Mouse (Mus musculus): Measurements from ENCODE around the gene Myadm.
A peak's percentile ranks its signal among the peaks of the same experiment; 100 is the strongest.
"Not testable (repeated sequence)": the region's sequence is repeated elsewhere in the genome, so short reads cannot be mapped to it uniquely, and the experiment has no call there.

Myadm gene

DNA sequence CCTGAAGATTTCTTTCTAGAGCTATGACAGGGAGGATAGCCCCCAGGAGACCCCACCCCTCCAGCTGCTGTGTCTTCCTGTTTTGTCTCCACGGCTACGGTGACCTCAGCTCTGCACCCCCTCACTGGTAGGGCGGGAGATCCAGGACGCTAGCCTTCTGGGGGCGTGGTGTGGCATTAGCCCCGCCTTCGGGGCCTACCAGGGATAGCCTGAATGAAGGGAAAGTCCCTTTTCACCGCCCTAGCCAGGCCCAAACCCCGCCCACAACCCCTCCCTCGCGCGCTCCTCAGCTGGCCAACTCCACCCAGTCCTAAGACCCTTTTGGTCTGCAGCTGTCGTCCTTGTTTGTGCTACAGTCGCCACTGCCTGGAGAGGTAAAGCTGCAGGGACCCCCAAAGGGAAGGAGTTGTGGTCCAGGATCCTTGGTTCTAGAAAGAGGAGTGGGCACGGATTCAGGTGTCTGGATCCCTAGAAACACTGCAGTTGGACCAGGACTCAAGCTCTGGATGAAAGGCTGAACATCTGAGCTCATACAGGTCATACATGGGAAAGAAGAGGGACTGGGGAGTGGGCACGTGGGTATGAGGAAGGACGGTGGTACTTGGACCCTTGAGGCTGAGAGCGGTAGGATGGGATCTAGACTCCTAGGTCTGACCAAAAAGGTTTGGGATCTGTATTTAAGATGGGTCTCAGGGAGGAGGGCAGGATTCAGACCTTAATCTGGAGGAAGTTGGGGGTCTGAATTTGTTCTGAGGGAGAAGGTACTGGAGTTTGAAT, 1.6 kb downstream of the Myadm start:
- DNase-seq (ENCODE audit: low spot score), result peak; percentile 99

DNA sequence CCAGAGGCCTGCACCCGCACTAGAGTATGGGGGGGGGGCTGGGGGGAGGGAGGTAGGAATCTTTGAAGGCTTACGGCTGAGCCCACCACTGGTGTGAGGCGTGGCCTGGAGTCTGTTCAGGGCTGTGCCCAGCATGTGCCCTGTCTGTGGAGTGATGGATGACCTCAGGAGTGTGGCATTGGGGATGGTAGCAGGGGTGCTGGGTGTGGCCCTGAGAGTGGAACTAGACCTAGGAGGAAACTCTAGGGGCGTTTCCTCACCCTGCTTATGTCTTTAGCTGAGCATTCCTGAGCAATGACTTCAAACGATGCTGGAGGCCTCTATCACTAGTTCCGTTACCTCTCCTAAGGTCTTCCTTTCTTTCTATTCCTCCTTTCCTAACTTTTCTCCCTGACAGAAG, 2.3 kb downstream of the Myadm start:
- peak; percentile 39 for DNase-seq (ENCODE audit: low spot score)

DNA sequence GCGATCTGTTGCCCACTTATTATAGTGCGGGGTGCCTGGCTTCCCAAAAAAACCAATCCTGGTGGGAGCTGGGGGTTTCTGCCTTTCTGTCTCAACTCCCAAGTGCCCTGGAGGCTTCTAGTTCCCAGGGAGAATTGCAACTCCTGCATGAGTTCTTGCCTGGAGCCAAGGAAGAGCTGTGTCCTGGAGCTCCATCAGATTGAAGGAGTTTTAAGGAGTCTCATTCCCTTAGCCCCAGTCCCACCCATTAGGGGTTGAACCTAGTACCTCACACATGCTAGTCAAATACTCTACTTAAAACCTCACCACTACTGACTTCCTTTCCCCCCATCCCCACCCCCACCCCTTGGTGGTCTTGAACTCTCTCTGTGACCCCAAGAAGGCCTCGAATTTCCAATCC, 2.9 kb downstream of the Myadm start:
- no peak for DNase-seq (ENCODE audit: low spot score)

DNA sequence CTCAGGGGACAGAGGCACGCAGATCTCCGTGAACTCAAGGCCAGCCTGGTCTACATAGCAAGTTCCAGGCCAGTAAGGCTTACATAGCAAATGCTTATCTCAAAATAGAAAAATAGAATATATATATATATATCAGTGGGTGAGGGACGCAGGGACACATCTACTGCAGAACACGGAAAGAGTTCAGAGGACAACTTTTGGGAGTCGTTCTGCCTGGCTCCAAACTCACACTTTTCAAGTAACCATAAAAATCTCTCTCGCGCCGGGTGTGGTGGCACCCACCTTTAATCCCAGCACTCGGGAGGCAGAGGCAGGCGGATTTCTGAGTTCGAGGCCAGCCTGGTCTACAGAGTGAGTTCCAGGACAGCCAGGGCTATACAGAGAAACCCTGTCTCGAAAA, 3.4 kb downstream of the Myadm start:
- DNase-seq (ENCODE audit: low spot score), result not testable (repeated sequence)

DNA sequence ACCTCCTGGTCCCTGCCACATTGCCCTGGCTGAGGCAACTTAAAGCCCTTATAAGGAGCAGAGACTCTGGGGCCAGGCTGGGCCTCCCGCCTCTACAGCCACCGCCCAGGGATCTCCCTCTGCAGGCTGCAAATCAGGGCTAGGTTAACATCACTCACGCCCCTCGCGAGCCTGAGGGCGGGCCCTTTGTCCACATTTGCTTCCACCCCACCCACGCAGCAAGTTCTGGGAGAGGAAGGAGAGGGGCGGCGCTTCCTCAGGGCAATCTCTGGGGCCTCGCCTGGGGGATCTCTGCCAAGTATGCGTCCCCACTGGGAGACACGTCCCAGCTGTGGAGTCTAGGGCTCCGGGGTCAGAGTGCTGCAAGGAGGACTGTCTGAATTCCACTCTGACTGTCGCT, 3.9 kb downstream of the Myadm start:
- DNase-seq (ENCODE audit: low spot score), result peak; percentile 84

DNA sequence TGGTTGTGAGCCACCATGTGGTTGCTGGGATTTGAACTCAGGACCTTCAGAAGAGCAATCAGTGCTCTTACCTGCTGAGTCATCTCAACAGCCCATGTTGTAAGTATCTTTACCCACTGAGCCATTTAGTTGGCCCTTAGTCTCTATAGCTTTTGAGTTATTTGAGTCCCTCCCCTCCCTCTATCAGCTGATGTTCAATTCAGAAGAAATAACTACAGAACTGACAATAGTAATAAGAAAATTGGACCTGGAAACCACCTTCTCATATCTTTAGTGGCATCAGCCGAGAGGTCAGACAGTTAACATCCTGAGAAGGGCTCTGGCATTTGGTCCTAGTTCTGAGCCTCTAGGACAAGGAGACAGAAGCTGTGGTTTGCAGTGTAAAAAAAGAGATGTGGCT, 5.9 kb downstream of the Myadm start:
- no peak for DNase-seq (ENCODE audit: low spot score)

DNA sequence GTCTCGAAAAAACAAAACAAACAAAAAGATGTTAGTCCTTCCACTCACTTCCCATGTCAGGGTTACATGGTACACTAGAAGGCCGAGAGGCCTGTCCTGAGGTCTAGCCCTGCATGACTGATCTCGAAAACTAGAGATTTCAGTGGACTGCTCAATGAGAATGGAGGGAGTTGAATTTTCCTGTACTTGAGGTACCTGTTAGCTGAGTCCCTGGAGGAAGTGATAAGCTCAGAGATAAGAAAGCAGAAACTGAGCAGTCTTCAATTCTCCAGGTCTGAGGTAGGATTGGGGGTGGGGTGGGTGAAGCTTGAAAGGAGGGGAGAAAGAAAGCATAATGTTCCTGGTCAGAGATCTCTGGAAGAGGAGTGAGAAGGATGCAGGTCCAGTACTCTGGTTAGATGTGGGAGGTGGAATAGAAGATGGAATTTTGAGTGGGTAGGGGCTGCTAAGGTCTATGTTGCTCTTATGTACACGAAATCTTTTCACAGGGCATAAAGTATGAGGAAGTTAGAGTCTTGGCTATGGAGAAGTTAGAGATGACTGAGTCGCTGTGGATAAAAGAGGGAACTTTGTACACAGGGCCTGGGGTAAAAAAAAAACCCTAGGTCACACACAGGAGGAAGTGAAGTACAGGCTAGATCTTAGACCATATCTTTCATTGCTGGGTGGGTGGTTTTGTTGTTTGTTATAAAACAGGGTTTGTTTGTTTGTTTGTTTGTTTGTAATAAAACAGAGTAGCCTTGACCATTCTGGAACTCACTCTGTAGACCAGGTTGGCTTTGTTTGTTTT, 6.6 kb downstream of the Myadm start:
- DNase-seq (ENCODE audit: low spot score), result no peak

DNA sequence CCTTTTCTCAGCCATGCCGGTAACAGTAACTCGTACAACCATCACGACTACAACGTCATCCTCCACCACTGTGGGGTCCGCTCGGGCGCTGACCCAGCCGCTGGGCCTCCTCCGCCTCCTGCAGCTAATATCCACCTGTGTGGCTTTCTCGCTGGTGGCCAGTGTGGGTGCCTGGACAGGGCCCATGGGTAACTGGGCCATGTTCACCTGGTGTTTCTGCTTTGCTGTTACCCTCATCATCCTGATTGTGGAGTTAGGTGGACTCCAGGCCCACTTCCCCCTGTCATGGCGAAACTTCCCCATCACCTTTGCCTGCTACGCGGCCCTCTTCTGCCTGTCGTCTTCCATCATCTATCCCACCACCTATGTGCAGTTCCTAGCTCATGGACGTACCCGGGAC, 7.8 kb downstream of the Myadm start:
- DNase-seq (ENCODE audit: low spot score), result no peak

DNA sequence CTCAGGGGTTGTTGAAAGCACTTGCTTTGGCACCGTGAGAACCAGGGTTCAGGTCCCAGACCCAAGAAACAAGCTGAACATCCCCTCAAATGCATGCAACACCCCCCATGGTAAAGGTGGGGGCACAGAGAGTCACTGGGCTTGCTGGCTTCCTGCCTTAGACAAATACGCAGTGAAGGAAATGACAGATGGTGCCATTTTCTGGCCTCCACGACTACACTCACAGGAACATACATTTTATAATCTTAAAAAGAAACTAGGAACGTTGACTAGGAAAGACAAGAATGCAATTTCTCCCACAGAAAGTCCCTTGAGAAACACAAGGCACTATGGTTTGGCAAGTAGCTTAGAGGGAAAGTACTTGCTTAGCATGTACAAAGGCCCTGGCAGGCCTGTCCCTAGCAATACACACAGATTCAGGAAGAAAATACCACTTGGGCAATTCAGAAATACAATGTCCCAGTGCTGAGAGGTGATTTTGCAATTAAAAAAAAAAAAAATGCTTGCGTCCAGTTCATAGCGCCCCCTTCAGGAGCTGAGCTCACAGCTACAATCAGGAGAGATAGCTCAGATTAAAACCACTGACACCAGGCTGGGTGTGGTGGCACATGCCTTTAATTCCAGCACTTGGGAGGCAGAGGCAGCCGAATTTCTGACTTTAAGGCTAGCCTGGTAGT, 11.2 kb downstream of the Myadm start:
- DNase-seq (ENCODE audit: low spot score), result peak; percentile 22

DNA sequence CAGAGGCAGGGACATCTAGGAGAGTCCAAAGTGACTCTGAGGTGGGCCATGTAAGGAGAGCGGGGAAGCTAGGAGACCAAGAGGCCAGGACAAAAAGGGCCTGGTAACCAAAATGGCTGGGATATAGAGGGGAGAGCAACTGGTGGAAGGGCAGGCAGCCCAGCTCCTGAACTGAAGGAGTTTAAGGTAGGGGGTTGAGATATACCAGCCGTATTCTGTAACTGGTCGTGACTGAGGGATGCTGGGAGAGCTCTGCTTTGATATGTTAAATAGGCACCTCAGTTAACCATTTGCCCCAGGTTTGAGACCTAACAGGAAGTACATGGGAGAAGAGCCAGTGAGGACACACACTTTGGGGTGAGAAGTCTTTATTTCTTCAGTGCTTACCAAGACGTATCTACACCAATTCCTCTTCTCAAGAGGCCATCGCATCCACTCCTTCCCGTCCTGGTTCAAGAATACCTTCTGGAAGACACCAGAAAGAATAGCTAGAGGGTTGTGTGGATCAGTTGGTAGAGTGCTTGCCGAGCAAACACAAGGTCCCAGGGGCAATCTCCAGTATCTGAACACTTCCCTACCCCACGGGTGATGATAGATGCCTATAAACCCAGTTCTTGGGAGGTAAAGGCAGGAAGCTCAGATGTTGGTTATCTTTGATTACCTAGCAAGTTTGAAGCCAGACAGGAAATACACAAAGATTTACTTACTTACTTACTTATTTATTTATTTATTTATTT, 12.2 kb downstream of the Myadm start:
- DNase-seq (ENCODE audit: low spot score), result no peak

DNA sequence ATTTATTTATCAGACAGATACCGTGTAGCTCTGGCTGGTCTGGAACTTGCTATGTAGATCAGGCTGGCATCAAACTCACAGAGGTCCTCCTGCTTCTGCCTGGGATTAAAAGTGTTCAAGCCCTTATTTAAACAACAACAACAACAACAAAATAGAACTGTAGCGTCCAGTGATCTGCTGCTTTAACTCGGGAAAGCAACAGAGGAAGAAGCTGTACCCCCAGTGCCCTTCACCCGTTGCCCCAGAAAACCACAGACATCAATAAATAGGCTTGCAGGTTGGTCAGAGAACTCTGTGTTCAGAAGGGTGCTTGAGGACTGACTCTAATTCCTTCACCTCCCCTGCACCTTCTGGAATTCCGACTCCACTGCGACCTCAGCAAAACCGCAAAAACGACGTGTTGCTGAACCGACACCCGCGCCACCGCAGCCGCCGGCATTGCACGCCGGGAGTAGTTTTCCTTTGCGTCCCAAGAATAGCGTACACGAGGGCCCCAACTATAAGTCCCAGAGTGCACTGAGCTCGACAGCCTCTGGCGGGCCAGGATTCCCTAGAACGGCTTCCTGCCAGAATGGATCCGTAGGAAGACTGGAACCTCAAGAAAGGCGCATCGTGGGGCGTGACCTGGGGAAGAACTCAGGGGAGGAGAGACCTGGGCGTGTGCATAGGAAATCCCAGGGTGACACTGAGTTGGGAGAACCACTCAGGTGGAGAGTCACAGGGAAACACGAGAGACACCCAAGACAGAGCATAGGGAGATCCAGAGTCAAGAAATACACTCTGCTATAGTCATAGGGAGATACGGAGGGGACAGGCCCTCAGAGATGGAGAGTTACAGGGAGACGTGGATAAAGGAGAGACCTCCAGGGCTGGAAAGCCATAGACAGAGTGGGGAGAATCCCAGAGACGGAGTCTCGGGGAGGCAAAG, 13.0 kb downstream of the Myadm start:
- peak; percentile 45 for DNase-seq (ENCODE audit: low spot score)

DNA sequence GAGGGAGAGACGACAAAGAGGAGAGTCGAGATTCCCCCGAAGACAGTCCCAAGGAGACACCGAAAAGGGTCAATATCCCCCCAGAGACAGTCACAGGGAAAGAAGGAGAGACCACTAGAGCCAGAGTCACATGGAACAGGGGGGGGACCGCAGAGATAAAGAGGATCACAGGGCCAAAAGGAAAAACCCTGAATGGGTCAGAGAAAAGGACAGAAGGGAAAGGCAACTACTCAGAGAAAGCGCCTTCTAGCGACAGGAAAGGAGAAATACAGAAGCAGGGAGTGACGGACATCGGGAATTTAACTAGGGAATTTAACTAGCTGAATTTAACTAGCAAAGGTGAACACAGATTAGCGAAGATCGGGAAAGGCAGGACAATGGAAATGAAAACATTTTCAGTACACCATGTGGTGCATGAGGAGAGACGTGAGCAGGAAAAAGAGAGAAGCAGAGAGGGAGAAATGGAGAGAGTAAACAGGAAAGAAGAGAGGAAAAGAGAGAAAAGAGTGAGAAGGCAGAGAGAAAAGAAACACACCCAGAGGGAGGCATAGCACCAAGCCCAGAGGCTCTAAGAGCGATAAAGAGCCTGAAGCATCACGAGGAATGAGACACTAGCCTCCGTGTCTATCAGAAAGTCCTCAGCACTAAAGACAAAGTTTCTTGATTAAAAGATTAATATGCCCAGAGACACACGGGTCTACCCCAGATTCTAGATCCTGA, 13.8 kb downstream of the Myadm start:
- DNase-seq (ENCODE audit: low spot score), result peak; percentile 84

DNA sequence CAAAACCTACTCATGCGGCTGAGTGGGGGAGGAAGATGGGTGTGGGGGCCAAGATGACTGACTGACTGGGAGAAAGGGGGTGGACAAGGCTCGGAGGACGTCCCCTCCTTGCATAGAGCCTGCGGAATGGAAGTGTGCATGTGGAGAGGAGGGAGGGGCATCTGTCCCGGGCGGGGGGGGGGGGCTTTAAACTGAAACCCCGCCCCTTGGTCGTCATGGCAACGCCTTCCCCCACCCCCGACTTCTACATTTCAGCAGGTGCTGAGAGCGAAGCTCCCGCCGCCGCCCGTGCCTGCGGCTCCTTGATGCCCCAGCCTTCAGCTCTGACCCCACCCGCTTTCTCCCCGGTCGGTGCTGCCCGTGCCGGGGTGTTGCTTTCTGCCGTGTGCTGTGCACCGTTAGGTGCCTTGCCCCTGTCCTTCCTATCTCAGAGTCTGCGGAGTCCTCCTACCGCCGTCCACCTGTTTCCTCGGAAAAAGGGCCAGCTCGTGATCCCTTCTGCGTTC, 14.4 kb downstream of the Myadm start:
- peak; percentile 60 for DNase-seq (ENCODE audit: low spot score)

DNA sequence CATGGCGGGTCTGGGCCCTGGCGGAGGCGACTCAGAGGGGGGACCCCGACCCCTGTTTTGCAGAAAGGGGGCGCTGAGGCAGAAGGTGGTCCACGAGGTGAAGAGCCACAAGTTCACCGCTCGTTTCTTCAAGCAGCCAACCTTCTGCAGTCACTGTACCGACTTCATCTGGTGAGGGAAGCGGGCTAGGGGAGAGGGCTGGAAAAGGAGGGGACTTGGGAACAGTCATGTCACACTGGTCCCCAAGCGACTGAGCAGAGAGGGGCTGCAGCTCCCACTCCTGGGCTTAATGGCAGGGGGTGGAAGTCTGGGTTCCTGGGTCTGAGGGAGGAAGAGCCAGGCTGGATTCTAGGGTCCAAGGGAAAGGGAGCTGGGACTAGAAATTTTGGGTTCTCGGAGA, 14.9 kb downstream of the Myadm start:
- peak; percentile 24 for DNase-seq (ENCODE audit: low spot score)

DNA sequence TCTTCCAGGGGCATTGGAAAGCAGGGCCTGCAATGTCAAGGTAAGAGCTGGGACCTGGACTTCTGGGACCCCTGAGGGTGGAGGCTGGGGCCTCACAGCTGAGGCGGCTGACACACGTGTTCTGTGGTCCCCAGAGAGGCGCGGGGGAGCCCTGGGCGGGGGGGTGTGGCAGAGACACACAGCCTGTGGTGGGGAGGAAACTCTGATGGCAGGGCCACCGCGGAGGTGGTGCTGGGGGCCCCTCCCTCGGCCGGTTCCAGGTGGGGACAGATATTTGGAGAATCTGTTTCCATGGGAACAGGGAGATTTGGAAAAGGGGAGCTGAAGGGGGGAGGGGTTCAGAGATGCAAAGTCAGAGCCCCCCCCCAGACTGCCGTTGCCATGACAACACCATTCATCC, 15.4 kb downstream of the Myadm start:
- DNase-seq (ENCODE audit: low spot score), result no peak

DNA sequence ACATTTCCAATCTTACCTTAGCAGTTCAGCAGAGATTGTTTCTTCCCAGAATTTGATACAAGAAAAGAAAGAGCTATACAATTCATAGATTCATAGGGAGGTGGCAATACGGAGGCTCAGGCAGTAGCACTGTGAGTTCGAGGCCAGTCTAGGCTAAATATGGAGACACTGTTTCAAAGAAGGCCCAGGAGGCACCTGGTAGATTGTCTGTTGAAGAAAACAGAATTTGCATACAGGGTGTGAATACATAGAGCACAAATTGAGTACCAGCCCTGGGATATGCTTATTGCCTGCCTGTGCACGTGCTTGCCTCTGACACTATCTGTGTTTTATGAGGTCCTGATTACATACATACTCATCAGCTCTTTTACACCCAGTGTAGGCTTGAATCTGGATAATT, 17.5 kb downstream of the Myadm start:
- no peak for DNase-seq (ENCODE audit: low spot score)

DNA sequence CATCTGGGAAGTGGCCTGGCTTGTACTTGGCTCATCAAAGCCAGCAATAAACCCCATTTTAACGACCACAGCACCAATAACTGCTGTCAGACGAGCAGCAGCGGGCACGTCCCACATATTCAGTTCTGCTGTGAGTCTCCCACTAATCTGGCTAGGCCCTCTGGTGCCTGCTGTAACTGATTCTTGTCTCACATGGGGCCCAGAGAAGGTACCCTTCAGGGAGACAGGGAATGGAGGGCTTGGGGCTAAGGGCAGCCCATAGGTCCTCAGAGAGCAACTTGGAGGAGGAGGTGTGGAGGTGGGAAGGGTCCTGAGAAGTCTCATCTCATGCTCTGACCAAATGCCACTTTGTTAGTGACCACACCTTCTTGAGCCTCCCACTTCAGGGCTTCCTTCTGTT, 19.8 kb downstream of the Myadm start:
- no peak for DNase-seq (ENCODE audit: low spot score)

DNA sequence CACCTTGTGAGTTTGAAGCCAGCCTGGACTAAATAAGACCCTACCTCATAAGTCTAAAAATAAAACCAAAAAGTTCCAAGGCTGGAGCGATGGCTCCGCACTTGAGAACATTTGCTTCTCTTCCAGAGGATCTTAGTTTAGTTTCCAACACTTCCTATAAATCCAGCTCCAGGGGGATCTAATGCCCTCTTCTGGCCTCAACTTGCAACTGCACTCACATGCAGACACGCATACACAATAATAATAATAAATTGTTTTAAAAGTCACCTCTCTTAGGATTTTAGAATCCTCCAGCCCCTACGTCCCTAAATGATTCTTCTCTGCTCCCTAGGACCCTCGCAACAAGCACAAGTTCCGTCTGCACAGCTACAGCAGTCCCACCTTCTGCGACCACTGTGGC, 21.4 kb downstream of the Myadm start:
- DNase-seq (ENCODE audit: low spot score), result no peak

DNA sequence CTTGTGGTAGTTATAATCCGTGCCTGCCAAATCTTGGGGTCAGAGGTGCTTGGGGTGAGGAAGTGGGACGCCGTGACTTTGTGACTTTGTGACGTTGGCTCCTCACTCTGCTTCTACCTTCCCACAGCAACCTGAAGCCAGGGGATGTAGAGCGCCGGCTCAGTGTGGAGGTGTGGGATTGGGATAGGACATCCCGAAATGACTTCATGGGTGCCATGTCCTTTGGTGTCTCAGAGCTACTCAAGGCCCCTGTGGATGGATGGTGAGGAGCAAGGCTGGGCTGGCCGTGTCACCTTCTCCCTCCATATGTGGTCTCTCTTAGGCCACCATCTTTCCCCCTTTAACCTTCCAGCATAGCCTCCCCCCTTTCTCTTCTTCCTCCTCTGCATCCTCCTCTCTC, 24.7 kb downstream of the Myadm start:
- DNase-seq (ENCODE audit: low spot score), result no peak

DNA sequence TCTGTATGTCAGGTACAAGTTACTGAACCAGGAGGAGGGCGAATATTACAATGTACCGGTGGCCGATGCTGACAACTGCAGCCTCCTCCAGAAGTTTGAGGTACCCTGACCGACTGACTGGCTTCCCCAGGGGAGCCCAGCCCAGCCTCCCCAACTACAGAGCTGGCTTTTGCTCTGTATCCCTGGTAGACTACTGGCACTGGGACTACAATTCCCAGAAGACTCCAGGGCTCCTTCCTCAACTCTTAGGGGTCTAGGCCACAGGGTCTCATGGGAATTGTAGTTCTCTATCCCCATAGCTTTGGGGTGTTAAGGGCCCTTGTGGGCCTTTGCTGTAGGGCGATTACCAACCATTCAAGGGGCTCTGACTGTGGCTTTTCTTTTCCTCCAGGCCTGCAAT, 25.2 kb downstream of the Myadm start:
- DNase-seq (ENCODE audit: low spot score), result peak; percentile 39
